Mouse (Mus musculus): ENCODE data around the gene Samd13.

The Samd13 gene

DNA sequence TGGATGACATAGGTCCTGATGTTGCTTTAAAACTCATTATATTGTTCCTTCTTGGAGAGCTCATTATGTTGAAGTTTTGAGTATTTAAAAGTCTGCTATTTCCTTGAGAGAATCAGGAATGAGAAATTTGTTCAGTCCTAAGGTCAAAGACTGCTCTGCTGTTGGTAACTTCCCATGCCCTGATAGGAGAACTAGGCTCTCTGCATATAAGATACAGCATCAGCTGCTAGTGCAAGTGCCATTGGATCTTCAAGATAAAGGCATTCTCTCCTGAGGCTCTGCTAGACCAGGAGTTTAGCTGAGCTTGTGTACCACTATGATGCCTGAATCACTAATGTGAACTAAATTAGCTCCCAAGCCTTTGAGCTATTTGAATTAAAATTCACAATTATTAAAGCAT, 67.4 kb downstream of the Samd13 start:
- no peak for DNase-seq (ENCODE audit: extremely low spot score, low read depth, low spot score)

DNA sequence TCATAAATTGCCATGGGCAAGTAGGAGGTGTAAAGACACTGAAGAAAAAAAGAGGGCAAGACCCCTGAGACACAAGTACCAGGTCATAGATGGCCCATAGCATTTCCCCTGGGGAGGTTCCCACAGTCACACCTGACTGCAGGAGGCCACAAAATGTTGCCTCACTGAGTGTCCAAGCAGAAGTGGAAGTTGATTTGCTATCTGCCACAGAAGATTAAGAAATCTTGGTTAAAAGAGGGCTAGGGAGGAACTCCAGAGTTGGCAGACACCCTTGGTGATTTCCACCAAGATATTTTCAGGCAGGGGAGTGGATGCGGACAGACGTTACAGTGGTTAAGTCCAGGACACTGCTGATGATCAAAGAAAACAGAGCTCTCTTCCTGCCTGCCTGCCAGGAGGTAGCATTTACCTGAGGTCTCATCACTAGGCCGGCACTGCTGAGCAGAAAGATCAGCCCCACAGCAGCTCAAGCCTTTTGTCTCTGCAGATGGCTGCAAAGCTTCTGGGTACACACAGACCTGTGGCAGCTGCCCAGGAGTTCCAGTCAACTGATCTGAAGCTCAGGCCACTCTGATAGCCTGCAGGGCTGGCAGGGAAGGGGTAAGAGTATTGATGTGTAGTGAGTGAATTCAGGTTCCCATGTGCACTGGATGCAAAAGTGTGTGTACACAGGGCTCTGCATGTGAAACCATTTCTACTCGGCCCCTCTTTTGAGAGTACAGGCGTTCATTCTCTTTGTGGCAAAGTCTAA, 68.7 kb downstream of the Samd13 start:
- no peak for DNase-seq (ENCODE audit: extremely low spot score, low read depth, low spot score)

DNA sequence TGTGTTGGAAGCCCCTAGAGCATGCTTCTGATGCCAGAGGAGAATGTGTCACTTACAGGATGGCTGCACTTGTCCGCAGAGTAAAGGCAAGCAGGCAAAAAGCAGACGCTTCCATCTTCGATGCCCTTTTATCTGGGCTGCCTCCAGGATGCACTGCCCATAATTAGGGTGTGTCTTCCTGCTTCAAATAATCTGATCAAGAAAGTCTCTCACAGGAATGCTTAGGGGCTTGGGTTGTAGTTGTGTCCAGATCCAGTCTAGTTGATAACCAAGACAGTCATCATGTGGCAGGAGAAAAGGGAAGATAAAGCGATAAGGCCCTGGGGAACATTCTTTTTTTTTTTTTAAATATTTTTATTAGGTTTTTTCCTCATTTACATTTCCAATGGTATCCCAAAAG, 69.9 kb downstream of the Samd13 start, which contains the start of gene Dnase2b:
Dnase2b (minus strand) TSS at position 101 of the 400 bp plus-strand sequence.
- DNase-seq (ENCODE audit: extremely low spot score, low read depth, low spot score): no peak

- no peak for DNase-seq (ENCODE audit: extremely low spot score, low read depth, low spot score)
Measured at GRCm38 (mm10) chr3:146611821-146612220, 73.6 kb downstream of the Samd13 start.

GRCm38 (mm10) chr3:146611261-146611660, 74.1 kb downstream of the Samd13 start:
- no peak for DNase-seq (ENCODE audit: extremely low spot score, low read depth, low spot score)

- DNase-seq (ENCODE audit: extremely low spot score, low read depth, low spot score): no peak
Measured at GRCm38 (mm10) chr3:146610322-146610721, 75.1 kb downstream of the Samd13 start.

DNA sequence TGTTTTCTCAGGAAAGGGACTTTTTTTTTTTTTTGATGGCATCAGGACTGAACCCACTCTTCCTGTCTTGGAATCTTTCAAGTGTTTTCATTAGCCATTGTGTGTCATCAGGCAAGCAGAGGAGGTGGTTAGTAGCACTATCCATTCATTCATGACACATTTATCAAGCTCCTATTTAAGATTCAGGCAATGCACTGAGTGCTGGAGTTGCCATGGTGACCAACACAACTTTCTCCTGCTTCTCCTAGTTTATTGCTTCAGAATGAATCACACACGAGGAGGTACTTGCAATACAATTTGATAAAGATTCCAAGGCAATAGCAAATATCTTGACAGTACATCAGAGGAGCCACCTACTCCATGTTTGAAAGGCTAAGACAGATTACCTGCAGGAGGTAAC, 78.0 kb downstream of the Samd13 start:
- DNase-seq (ENCODE audit: extremely low spot score, low read depth, low spot score): no peak

DNA sequence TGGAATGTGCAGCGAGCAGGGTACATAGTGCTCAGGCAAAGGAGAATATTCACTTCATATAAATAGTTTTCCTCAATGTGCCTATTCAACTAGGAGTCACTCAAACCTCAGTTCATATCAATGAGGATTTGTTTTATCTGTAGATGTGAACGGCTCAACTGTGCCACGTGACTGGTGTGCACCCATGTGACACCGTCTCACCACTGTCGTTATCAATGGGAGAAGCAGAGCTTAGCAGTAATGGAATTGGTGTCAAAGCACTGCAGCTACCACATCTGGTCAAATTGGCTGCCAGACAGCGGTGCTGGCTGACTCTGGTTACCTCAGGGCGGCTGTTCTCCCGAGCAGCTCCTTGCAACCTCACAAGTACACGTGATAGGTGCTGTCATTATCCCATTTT, 80.7 kb downstream of the Samd13 start:
- no peak for DNase-seq (ENCODE audit: extremely low spot score, low read depth, low spot score)

DNA sequence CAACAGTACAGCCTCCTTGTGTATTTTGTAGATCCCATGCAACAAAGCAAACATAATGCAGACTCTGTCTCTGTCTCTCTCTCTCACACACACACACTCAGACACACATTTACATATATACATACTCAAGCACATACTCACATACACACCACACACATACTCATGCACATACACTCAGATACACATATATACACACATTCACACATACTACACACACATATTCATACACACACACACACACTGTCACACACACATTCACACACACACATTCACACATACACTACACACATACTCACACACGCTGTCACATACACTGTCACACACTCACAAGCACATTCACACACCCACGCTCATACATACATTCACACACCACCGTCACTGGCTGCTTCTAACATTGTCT, 82.9 kb downstream of the Samd13 start:
- DNase-seq (ENCODE audit: extremely low spot score, low read depth, low spot score): no peak

DNA sequence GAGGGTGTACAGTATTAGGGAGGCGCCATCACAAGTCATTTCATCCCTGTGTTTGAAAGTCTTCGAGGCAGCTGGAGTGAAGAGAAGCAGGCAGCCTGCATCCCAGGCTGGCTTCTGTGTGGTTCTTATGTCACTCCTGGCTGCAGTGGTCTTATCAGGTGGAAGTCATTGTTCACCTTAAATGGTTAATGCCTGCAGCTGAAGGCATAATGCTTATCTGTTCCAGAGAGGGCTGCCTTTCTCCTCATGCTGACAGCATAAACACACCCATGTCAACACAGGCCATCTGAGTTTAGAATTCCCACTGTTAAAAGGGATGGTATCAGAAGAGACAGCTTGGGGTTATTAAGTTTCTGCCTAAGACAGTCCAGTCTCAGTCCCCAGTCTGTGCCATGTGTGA, 84.2 kb downstream of the Samd13 start:
- no peak for DNase-seq (ENCODE audit: extremely low spot score, low read depth, low spot score)

DNA sequence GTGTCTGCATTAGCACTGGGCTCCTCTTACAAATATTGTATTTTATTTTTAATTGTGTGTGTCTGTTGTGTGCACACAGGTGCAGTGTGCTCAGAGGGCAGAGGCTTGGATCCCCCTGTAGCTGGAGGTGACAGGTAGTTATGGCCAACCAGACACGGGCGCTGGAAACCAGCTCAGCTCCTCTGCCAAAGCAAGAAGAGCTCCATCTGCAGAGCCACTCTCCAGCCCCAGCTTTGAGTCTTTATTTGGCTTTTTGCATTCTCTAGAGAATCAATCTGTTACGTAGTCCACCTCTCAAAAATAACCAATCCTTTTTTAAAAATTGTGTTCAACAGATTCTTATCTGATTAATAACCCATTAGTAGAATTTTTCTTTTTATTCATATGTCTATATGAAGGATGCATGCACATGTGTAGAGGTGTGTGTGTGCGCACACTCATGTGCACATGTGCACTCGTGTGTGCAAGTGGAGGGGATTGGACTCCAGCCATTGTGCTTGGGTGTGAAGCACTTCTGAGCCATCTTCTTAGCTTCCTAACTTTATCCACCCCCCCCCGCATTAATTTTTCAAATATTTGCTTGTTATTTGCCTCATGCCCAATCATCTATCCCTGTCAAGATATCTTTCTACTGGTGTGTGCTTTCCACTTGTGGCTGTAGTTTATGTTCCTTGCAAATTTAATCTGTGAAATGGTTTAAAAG, 86.0 kb downstream of the Samd13 start:
- DNase-seq (ENCODE audit: extremely low spot score, low read depth, low spot score): no peak

DNA sequence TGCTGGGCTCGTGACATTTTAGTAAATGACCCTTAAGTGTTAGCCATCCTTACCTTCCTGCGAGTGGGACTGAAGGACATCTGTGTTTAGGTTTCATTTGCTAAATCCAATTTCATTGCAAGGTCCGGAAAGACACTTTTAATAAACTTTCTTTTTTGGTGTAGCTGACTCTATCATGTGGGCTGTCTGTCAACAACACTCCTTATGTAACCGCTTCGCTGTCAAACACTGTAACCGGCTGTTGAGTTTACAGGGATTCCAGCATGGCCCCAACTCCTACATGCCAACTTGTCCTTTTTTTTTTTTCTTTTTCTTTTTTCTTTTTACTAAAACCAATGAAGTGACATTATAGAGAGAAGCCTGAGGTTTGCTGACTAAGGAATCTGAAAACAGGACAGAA, 87.0 kb downstream of the Samd13 start:
- no peak for DNase-seq (ENCODE audit: extremely low spot score, low read depth, low spot score)

GRCm38 (mm10) chr3:146596864-146597263, 88.5 kb downstream of the Samd13 start:
- no peak for DNase-seq (ENCODE audit: extremely low spot score, low read depth, low spot score)

DNA sequence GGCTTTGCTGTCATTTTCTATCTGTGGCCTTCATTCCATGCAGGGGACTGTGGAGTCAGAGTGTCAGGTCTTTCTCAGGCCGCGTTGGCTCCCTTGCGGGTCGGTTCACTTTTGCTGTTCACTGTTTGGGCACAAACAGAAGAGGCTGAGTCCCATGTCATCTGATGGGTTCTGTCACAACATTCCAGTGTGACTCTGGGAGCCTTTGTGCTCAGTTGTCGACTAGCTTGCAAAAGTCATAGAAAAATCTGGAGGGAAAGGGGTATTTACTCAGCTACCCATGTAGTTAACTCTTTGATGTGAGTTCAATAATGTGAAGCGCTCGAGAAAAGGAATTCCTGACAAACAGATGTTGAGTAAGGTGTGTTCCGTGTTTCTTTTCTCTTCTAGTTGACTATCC, 89.0 kb downstream of the Samd13 start:
- DNase-seq (ENCODE audit: extremely low spot score, low read depth, low spot score): no peak

GRCm38 (mm10) chr3:146595440-146595839, 90.0 kb downstream of the Samd13 start:
- no peak for DNase-seq (ENCODE audit: extremely low spot score, low read depth, low spot score)

Data from hindlimb bud, embryonic 11.5 days (tissue).